Mouse (Mus musculus) testis, postnatal 10 days (tissue): ENCODE measurements at regions not wholly inside any gene's neighbourhood (a gene's known extent, or its start where the extent isn't known, plus 50 kb on each side); places are given as distances from the start of the nearest gene placed in this dataset.

Experiments
- DNase-seq: peaks from one replicate; pipeline ENCODE4 v3.0.0; 2021; ENCODE audit warnings: low spot score

- no peak for DNase-seq
Observed at GRCm38 (mm10) chr9:103813791-103814190, 52.2 kb upstream of the Tmem108 start.

- peak; percentile 3 for DNase-seq
Observed at GRCm38 (mm10) chr9:103818998-103819397, 57.4 kb upstream of the Tmem108 start.

DNA sequence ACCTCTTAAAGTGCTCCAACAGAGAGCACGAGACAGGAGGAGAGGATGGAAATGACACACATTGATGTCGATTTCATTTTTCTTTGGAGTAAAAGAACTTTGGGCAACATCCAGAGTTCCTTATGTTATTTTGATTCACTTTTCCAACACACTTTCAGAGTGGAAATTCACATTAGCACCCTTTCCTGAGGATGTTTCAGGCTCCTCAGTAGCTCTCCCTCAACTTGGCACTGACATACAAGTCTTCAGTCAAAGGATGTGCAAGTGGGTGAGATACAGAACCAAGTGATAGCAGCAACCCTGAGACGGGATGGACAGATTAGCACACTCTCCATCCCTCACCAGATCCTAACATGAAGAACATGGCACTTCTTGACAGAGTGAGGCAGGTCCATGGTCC, 60.0 kb upstream of the Tmem108 start:
- DNase-seq, result peak; percentile 8

DNA sequence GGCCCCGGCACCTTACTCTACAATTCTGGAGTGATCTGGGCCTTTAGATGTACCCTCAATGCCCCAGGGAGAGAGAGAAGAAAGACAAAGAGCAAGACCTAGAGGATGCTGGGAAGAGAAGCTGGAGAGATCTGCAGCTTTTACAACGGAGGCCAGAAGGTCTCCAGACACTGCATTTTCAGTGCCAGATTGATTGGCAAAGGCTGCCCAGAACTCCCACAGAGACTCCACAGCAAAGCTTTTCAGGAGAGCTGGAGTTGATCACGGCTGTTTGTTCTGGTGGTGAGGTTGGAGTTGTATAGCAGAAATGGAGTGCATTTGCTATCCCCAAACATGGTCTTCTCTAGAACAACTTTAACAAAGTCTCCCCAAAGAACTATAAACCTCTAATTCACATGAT, 61.9 kb upstream of the Tmem108 start:
- DNase-seq, result peak; percentile 22

GRCm38 (mm10) chr9:103841199-103841598, 79.6 kb upstream of the Tmem108 start:
- no peak for DNase-seq

- no peak for DNase-seq
Observed at GRCm38 (mm10) chr9:103843836-103844235, 82.2 kb upstream of the Tmem108 start.

GRCm38 (mm10) chr9:103845916-103846457, 84.3 kb upstream of the Tmem108 start:
- peak; percentile 18 for DNase-seq

GRCm38 (mm10) chr9:103847931-103848330, 86.3 kb upstream of the Tmem108 start:
- DNase-seq, result peak; percentile 33

DNA sequence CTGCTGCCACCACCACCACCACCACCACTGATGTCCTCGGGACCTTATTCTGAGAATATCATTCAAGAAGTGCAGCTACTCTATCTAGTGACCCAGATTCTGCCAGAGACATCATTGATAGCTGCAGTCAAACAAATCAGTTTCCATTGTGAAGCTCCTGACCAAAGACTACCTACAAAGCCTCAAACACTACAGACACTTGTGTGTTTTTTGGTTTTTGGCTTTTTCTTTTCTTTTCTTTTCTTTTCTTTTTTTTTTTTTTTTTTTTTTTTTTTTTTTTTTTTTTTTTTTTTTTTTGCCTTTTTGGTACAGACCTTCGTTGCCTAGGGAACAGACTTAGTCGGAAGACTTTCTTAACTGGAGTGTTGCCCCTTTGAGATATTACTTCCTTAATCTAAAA, 87.4 kb upstream of the Tmem108 start:
- no peak for DNase-seq

DNA sequence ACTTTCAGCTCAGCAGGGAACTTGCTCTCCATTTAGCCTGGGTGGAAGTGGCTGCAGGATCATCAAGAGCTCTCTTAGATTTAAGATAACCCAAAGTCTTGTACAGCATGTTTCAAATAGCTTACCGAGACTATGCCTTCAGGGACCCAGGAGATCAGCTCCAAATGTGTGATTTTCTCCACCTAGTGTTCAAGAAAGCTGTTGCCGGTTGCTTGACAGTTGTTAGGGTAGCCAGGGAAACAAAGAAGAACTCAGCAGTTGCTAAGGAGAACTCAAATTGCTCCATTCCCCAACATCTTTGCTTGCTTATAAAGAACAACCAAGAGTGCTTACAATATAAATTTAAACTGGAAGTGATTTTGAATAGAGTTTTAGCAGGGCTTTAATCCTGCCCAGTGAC, 91.1 kb upstream of the Tmem108 start:
- no peak for DNase-seq

- no peak for DNase-seq
Observed at GRCm38 (mm10) chr9:103860658-103861377, 99.2 kb upstream of the Tmem108 start.

DNA sequence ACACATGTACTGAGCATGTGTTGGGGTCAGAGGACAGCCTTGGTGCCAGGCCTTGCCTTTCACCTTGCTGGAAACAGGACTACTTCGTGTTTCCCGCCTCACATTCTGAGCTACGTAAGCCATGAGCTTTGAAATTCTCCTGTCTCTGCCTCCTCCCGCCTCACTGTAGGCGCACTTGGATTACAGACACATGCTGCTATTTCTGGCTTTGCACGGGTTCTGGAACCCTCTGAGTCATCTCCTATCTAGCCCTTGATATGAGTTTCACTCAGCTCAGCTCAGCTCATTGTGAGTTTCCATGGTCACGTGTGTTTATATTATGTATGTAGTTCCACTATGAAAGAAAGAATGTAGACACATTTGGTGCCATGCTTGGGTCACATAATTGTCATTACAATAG, 100.9 kb upstream of the Tmem108 start:
- DNase-seq, result no peak

DNA sequence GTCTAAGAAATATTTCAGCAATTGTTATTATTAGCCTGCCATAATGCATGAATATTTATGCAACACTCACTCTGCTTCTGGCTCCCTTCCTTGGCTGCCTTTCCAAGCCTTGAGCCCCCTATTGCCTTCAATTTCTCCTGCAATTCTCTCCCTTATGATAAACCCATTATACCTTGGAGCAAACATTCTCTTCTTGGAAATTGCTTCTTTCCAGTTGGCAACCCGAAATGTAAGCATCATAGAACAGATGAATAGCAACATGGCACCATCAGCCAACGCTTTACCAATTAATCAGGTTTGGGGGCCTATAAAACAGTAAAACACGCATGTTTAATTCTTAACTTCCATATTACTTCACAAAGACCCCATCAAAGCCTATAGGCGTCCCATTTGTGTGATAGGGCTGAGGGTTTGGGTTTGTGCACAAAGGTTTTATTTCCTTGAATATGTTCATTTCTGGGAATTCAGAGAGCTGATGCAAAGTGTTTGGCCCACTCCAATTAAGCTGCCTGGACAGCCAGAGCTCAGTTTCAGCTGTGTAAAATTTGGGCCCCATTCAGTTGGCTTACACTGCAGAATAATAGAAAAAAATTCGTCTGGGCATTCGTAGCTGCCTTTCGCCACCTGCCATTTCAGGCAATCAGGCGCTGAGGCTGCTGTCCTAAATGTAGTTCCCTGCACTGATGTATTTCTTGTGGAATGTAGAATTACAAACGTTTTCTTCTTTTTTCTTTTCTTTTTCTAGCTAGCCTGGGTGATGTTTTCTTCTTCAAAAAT, 106.0 kb upstream of the Tmem108 start:
- DNase-seq, result no peak

- no peak for DNase-seq
Observed at GRCm38 (mm10) chr9:103869276-103869675, 107.6 kb upstream of the Tmem108 start.

- no peak for DNase-seq
Observed at GRCm38 (mm10) chr9:103872119-103872518, 110.5 kb upstream of the Tmem108 start.

DNA sequence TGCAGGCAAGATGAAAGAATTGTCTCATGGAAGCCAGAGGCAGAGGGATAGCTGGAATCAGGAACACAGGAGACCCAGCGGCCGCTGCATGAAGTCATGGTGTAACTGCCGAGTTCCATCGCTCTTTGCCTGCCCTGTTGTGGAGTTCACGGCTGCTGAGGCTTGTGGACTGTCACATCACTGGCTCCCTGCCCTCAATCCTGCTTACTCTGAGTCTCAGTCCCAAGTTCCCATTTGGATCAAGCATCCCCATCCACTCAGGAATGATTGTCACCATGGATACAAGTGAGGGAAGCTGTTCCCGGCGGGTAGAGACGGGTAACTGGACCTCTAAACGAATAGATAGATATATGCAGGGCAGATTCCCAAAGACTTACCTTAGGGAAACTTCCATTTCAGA, 112.2 kb upstream of the Tmem108 start:
- no peak for DNase-seq

GRCm38 (mm10) chr9:103877851-103878250, 116.2 kb upstream of the Tmem108 start:
- DNase-seq, result no peak

- no peak for DNase-seq
Observed at GRCm38 (mm10) chr9:103892827-103893226, 109.5 kb upstream of the Nphp3 start.

GRCm38 (mm10) chr9:103894376-103894775, 108.0 kb upstream of the Nphp3 start:
- no peak for DNase-seq

GRCm38 (mm10) chr9:103899311-103899710, 103.0 kb upstream of the Nphp3 start:
- DNase-seq, result no peak

GRCm38 (mm10) chr9:103911347-103911746, 91.0 kb upstream of the Nphp3 start:
- no peak for DNase-seq

DNA sequence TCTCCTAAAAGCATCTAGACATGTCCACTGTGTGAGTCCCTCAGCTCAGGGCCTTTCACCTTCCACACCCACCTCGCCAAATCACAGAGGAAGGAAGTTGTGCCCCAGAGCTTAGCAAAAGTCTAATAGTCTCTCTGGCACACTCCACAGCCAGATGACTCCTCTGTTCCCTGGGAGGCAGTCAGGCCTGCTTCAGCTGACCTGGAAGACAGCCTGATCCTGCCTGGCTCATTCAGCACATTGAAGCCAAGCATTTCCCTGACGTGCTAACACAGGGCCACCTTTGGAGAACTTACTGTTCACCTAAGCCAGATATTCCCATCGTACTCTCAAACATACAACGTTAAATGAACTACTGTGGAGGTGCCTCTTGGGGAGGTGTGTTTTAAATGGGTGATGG, 87.2 kb upstream of the Nphp3 start:
- no peak for DNase-seq

DNA sequence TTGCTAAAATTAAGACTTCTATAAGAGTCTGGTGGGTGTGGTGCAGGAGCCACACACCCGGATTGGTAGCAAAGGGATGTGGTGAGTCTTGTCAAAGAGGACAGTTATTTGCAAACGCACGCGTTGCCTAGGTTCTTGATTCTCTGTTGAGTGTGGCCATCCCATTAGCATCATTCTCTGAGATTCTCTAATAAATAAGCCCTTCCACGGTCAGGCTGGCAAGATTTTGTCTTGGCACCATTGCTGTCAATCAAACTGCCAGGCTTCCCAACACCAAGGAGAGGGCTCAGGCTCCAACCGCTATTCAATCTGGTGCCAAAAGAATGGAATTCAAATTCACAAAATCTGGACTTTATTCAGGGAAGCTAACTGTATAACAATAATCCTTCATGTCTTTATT, 84.6 kb upstream of the Nphp3 start:
- no peak for DNase-seq
